In genomic region chr9:118761953-118762590, GRCm38 (mm10) we compare ENCODE assay signal across 12 mouse cellular contexts.
A peak's percentile ranks its signal among the peaks of the same experiment; 100 is the strongest.
DNase-seq lines count a peak whose midpoint lies in the region; ATAC-seq and TF ChIP-seq lines count a peak whose summit lies in the region.
"Had no signal": no experiment of that assay in that cellular context is flagged by ENCODE, and none has a peak within 500 bp of the region (broad histone marks: within the 10 kb centered on the region; RNA-seq: fewer than 3 reads in every experiment).

No protein-coding gene starts in this region.

- H3K4me3 ChIP-seq in lung, embryonic 14.5 days (ENCODE audit: low read depth, low read length), result no peak overlapping the region
- no peak overlapping the region for H3K4me3 ChIP-seq in embryonic facial prominence, embryonic 13.5 days
- H3K4me3 ChIP-seq: limb, embryonic 12.5 days had no signal

- no peak for TF ChIP-seq CTCF in lung, embryonic 14.5 days (IDR thresholded peaks at IDR 0.05; ENCODE audit: low read depth)

- intact Hi-C loops in heart, postnatal 25 days (cut with DNase I), result loop anchor here (2.0 to 5.0 kb wide), 2 partner anchors 19 to 155 kb away; partner anchors contain the start of gene Itga9

- no peaks in the 10 kb centered on the region for H3K27me3 ChIP-seq in lung, embryonic 14.5 days (ENCODE audit: insufficient read depth, low read length)
- no peaks in the 10 kb centered on the region for H3K27me3 ChIP-seq in embryonic facial prominence, embryonic 13.5 days
- H3K27me3 ChIP-seq: limb, embryonic 12.5 days; Patski had no signal

- no peak overlapping the region for H3K4me2 ChIP-seq in lung, embryonic 14.5 days
- H3K4me2 ChIP-seq in embryonic facial prominence, embryonic 13.5 days, result no peak overlapping the region; the same call in 1 of the 2 replicates
- H3K4me2 ChIP-seq: limb, embryonic 12.5 days had no signal

- peak overlapping the region; percentile 18; the same call in 1 of the 2 replicates for H3K27ac ChIP-seq in lung, embryonic 14.5 days (ENCODE audit: low read depth)
- peak overlapping the region; percentile 75 for H3K27ac ChIP-seq in embryonic facial prominence, embryonic 13.5 days
- H3K27ac ChIP-seq: limb, embryonic 12.5 days had no signal

- 53% methylated on average over 8 of the region's 8 CpGs for WGBS in lung, embryonic 14.5 days
- 40% methylated on average over 8 of the region's 8 CpGs for WGBS in embryonic facial prominence, embryonic 13.5 days

- H3K9me3 ChIP-seq in lung, embryonic 14.5 days (ENCODE audit: low read depth, low read length), result no peaks in the 10 kb centered on the region
- no peaks in the 10 kb centered on the region for H3K9me3 ChIP-seq in embryonic facial prominence, embryonic 13.5 days
- H3K9me3 ChIP-seq: limb, embryonic 12.5 days had no signal

- peak; percentile 33 to 38 for DNase-seq in heart, adult 18-20 months
- DNase-seq in heart, adult 8-10 months (ENCODE audit: low spot score), result no peak
- no peak for DNase-seq in lung, embryonic 14.5 days
- DNase-seq in lung, adult 18-20 months, result no peak
- peak; percentile 20 for DNase-seq in heart, postnatal 25 days (ENCODE audit: low spot score)
- DNase-seq in adrenal gland, adult 18-20 months (ENCODE audit: low spot score in 2 of 2), result no peak
- no peak for DNase-seq in layer of hippocampus, postnatal 14 days (ENCODE audit: low spot score in 2 of 2)

- H3K36me3 ChIP-seq in lung, embryonic 14.5 days (ENCODE audit: insufficient read depth), result no peaks in the 10 kb centered on the region
- H3K36me3 ChIP-seq in embryonic facial prominence, embryonic 13.5 days, result no peaks in the 10 kb centered on the region
- H3K36me3 ChIP-seq: limb, embryonic 12.5 days had no signal

- H3K9ac ChIP-seq in lung, embryonic 14.5 days, result no peak overlapping the region
- peak overlapping the region; percentile 27; the same call in 1 of the 2 replicates for H3K9ac ChIP-seq in embryonic facial prominence, embryonic 13.5 days
- H3K9ac ChIP-seq: limb, embryonic 12.5 days had no signal

- no peak for ATAC-seq in lung, embryonic 14.5 days (ENCODE audit: insufficient read depth)
- no peak for ATAC-seq in embryonic facial prominence, embryonic 13.5 days (ENCODE audit: insufficient number of reproducible peaks, insufficient read depth, low FRiP score, low TSS enrichment, low read depth)
- ATAC-seq: forebrain, embryonic 14.5 days; inflammation-experienced regulatory T-cells, adult 6 months; Patski had no signal

- peaks cover 23% of the 10 kb centered on the region for H3K4me1 ChIP-seq in lung, embryonic 14.5 days (ENCODE audit: insufficient read depth)
- H3K4me1 ChIP-seq in embryonic facial prominence, embryonic 13.5 days, result peaks cover 53% of the 10 kb centered on the region

Comparison
In these comparisons a context has a peak if more than half of its experiments do, and no peak if none do; other contexts are left out.
1. DNase-seq: peak in heart, adult 18-20 months (2 of 2) and heart, postnatal 25 days (single experiment); none in heart, adult 8-10 months (single experiment), lung, embryonic 14.5 days (single experiment), lung, adult 18-20 months (0 of 2), adrenal gland, adult 18-20 months (0 of 2) and layer of hippocampus, postnatal 14 days (0 of 2).